Mouse (Mus musculus) neural tube, embryonic 12.5 days (tissue): Measurements from ENCODE around the gene Fxyd3. TPM values are rescaled to one million over a fixed set of nuclear protein-coding genes. Genes with fewer than 3 reads are reported as not detected.

Source experiments
- ATAC-seq: fragments of 200-750 bp; cut with Nextera tagmentation; 2 replicates; pipeline ENCODE4 v1.8.0; 2017; ENCODE audit warnings: low read depth, mild to moderate bottlenecking, moderate TSS enrichment, moderate library complexity; ENCODE audit not compliant: low FRiP score
- H3K27ac ChIP-seq: fragments of 300-500 bp; sonication (generic); 2 replicates; pipeline ENCODE4 v1.5.1; 2016
- H3K27me3 ChIP-seq: fragments of 300-500 bp; sonication (generic); replicated peaks from 2 replicates; pipeline ENCODE4 v1.6.1; 2016; ENCODE audit warnings: mild to moderate bottlenecking
- H3K36me3 ChIP-seq: fragments of 300-500 bp; sonication (generic); 2 replicates; pipeline ENCODE4 v1.6.1; 2016; ENCODE audit warnings: mild to moderate bottlenecking
- H3K4me1 ChIP-seq: fragments of 300-500 bp; sonication (generic); 2 replicates; pipeline ENCODE4 v1.6.1; 2016
- H3K4me2 ChIP-seq: fragments of 300-500 bp; sonication (generic); replicated peaks from 2 replicates; pipeline ENCODE4 v1.6.1; 2016; ENCODE audit warnings: mild to moderate bottlenecking
- H3K4me3 ChIP-seq: fragments of 300-500 bp; sonication (generic); 2 replicates; pipeline ENCODE4 v1.5.1; 2016
- H3K9ac ChIP-seq: fragments of 300-500 bp; sonication (generic); 2 replicates; pipeline ENCODE4 v1.6.1; 2016; ENCODE audit warnings: mild to moderate bottlenecking
- H3K9me3 ChIP-seq: fragments of 300-500 bp; sonication (generic); 2 replicates; pipeline ENCODE4 v1.6.1; 2016; ENCODE audit warnings: mild to moderate bottlenecking
- WGBS: fragments of 180-500 bp; shearing (Covaris S2); methylation state at CpG from one replicate; pipeline ENCODE4 v1.1.7; 2016; 5-methylcytosine and 5-hydroxymethylcytosine counted together
- polyA plus RNA-seq: library from polyadenylated mRNA; unstranded; fragments of >200 nt; fragmentation: Nextera tagmentation; extraction: Ambion mirVana; gene quantifications from 2 replicates; pipeline ENCODE4 v1.2.1, GENCODE M21; 2016

Fxyd3 gene
- polyA plus RNA-seq, 1 experiment from 2014 or later: 7.8 TPM

GRCm38 (mm10) chr7:31052251-31052635, 24.3 kb downstream of the Fxyd3 start:
- Histone ChIP-seq H3K4me1 (peaks cover 52% of the 10 kb centered on the region), H3K4me3 (peak overlapping the region; percentile 9; the same call in 1 of the 2 replicates), H3K9ac (no peak overlapping the region), H3K27me3 (peaks cover 63% of the 10 kb centered on the region), H3K4me2 (peak overlapping the region; percentile 58), H3K36me3 (no peaks in the 10 kb centered on the region), H3K9me3 (no peaks in the 10 kb centered on the region), H3K27ac (no peak overlapping the region)
- no peak for ATAC-seq
- 3% methylated on average over 22 of the region's 22 CpGs for WGBS

- H3K27me3 ChIP-seq: peaks cover 63% of the 10 kb centered on the region
- no peak; the same call in 1 of the 2 replicates for ATAC-seq
- no peaks in the 10 kb centered on the region for H3K36me3 ChIP-seq
- 1% methylated on average over 27 of the region's 28 CpGs for WGBS
- peak within 1 kb of the TSS; percentile 44 for H3K9ac ChIP-seq
- H3K4me1 ChIP-seq: peaks cover 52% of the 10 kb centered on the region
- peak within 1 kb of the TSS; percentile 58 for H3K4me2 ChIP-seq
- H3K27ac ChIP-seq: no peak within 1 kb of the TSS
- peak within 1 kb of the TSS; percentile 31 for H3K4me3 ChIP-seq
- H3K9me3 ChIP-seq: no peaks in the 10 kb centered on the region
These were observed 25.0 kb downstream of the Fxyd3 start, which contains the start of gene Fxyd7 for GRCm38 (mm10) chr7:31051321-31052021. Gene Fxyd7, minus strand, starts transcription at chr7:31051467.

- Histone ChIP-seq H3K9ac (peak overlapping the region; percentile 5), H3K36me3 (no peaks in the 10 kb centered on the region), H3K4me3 (peak overlapping the region; percentile 31), H3K4me2 (peak overlapping the region; percentile 58), H3K4me1 (peaks cover 51% of the 10 kb centered on the region), H3K27ac (no peak overlapping the region), H3K9me3 (no peaks in the 10 kb centered on the region), H3K27me3 (peaks cover 63% of the 10 kb centered on the region)
- WGBS: 6% methylated on average over 9 of the region's 9 CpGs
- no peak for ATAC-seq
These were observed 25.6 kb downstream of the Fxyd3 start for GRCm38 (mm10) chr7:31050921-31051320.

GRCm38 (mm10) chr7:31050487-31050886, 26.0 kb downstream of the Fxyd3 start:
- Histone ChIP-seq H3K27me3 (peaks cover 63% of the 10 kb centered on the region), H3K9ac (peak overlapping the region; percentile 44; the same call in 1 of the 2 replicates), H3K9me3 (no peaks in the 10 kb centered on the region), H3K36me3 (no peaks in the 10 kb centered on the region), H3K27ac (no peak overlapping the region), H3K4me3 (peak overlapping the region; percentile 31), H3K4me1 (peaks cover 46% of the 10 kb centered on the region), H3K4me2 (peak overlapping the region; percentile 58)
- ATAC-seq: no peak
- 3% methylated on average over 6 of the region's 6 CpGs for WGBS

GRCm38 (mm10) chr7:31049846-31050281, 26.6 kb downstream of the Fxyd3 start:
- H3K27ac ChIP-seq: no peak overlapping the region
- H3K36me3 ChIP-seq: no peaks in the 10 kb centered on the region
- H3K4me1 ChIP-seq: peaks cover 43% of the 10 kb centered on the region
- H3K27me3 ChIP-seq: peaks cover 66% of the 10 kb centered on the region
- H3K4me3 ChIP-seq: peak overlapping the region; percentile 31
- peak overlapping the region; percentile 58 for H3K4me2 ChIP-seq
- peak; percentile 21 for ATAC-seq
- no peaks in the 10 kb centered on the region for H3K9me3 ChIP-seq
- WGBS: 2% methylated on average over 13 of the region's 15 CpGs
- peak overlapping the region; percentile 44; the same call in 1 of the 2 replicates for H3K9ac ChIP-seq

GRCm38 (mm10) chr7:31049135-31049845, 27.2 kb downstream of the Fxyd3 start:
- Histone ChIP-seq H3K9ac (0 out of 2 replicates have a peak overlapping the region, but pooled peaks have one; percentile 44), H3K36me3 (no peaks in the 10 kb centered on the region), H3K4me1 (peaks cover 43% of the 10 kb centered on the region), H3K4me3 (peak overlapping the region; percentile 31), H3K27me3 (peaks cover 66% of the 10 kb centered on the region), H3K9me3 (no peaks in the 10 kb centered on the region), H3K4me2 (peak overlapping the region; percentile 58), H3K27ac (no peak overlapping the region)
- 19% methylated on average over 5 of the region's 5 CpGs for WGBS
- 0 out of 2 replicates have a peak, but pooled peaks have one; percentile 11 for ATAC-seq

GRCm38 (mm10) chr7:31042431-31042910, 34.0 kb downstream of the Fxyd3 start, which contains the start of gene Fxyd5:
Gene Fxyd5, minus strand, starts transcription at chr7:31042481.
- H3K36me3 ChIP-seq: no peaks in the 10 kb centered on the region
- 33% methylated on average over 10 of the region's 10 CpGs for WGBS
- H3K4me3 ChIP-seq: peak within 1 kb of the TSS; percentile 9; the same call in 1 of the 2 replicates
- no peak within 1 kb of the TSS for H3K27ac ChIP-seq
- peaks cover 11% of the 10 kb centered on the region for H3K4me1 ChIP-seq
- ATAC-seq: no peak
- peaks cover 47% of the 10 kb centered on the region for H3K27me3 ChIP-seq
- peak within 1 kb of the TSS; percentile 50 for H3K4me2 ChIP-seq
- no peaks in the 10 kb centered on the region for H3K9me3 ChIP-seq
- no peak within 1 kb of the TSS for H3K9ac ChIP-seq

- ATAC-seq: no peak
- Histone ChIP-seq H3K36me3 (no peaks in the 10 kb centered on the region), H3K4me1 (peaks cover 11% of the 10 kb centered on the region), H3K9me3 (no peaks in the 10 kb centered on the region), H3K27ac (no peak overlapping the region), H3K27me3 (peaks cover 47% of the 10 kb centered on the region), H3K9ac (no peak overlapping the region), H3K4me2 (peak overlapping the region; percentile 50), H3K4me3 (peak overlapping the region; percentile 9; the same call in 1 of the 2 replicates)
- 5% methylated on average over 28 of the region's 28 CpGs for WGBS
These were observed 34.7 kb downstream of the Fxyd3 start for GRCm38 (mm10) chr7:31041662-31042315.

GRCm38 (mm10) chr7:31041023-31041407, 35.5 kb downstream of the Fxyd3 start:
- peaks cover 11% of the 10 kb centered on the region for H3K4me1 ChIP-seq
- H3K36me3 ChIP-seq: no peaks in the 10 kb centered on the region
- H3K9me3 ChIP-seq: no peaks in the 10 kb centered on the region
- no peak overlapping the region for H3K27ac ChIP-seq
- whole genome bisulfite sequencing: 41% methylated on average over 8 of the region's 8 CpGs
- no peak overlapping the region for H3K4me3 ChIP-seq
- H3K27me3 ChIP-seq: peaks cover 47% of the 10 kb centered on the region
- no peak for ATAC-seq
- 0 out of 2 replicates have a peak overlapping the region, but pooled peaks have one; percentile 50 for H3K4me2 ChIP-seq
- no peak overlapping the region for H3K9ac ChIP-seq

GRCm38 (mm10) chr7:31040281-31041022, 36.1 kb downstream of the Fxyd3 start:
- H3K27me3 ChIP-seq: peaks cover 47% of the 10 kb centered on the region
- ATAC-seq: no peak
- peaks cover 11% of the 10 kb centered on the region for H3K4me1 ChIP-seq
- no peak overlapping the region for H3K4me3 ChIP-seq
- no peaks in the 10 kb centered on the region for H3K9me3 ChIP-seq
- WGBS: 79% methylated on average over 12 of the region's 12 CpGs
- no peak overlapping the region for H3K4me2 ChIP-seq
- no peak overlapping the region for H3K27ac ChIP-seq
- H3K36me3 ChIP-seq: no peaks in the 10 kb centered on the region
- H3K9ac ChIP-seq: no peak overlapping the region

- 79% methylated on average over 4 of the region's 4 CpGs for WGBS
These were observed 37.5 kb downstream of the Fxyd3 start for GRCm38 (mm10) chr7:31039011-31039410.

More at GRCm38 (mm10) chr7:31039011-31039410, 37.5 kb downstream of the Fxyd3 start:
- Histone ChIP-seq H3K27me3 (peaks cover 35% of the 10 kb centered on the region), H3K9me3 (no peaks in the 10 kb centered on the region), H3K36me3 (no peaks in the 10 kb centered on the region), H3K27ac (no peak overlapping the region), H3K4me3 (no peak overlapping the region), H3K9ac (no peak overlapping the region), H3K4me2 (no peak overlapping the region), H3K4me1 (peaks cover 11% of the 10 kb centered on the region)
- ATAC-seq: no peak
